Mouse (Mus musculus): ENCODE measurements around the gene Gm36028. TPM values are rescaled to one million over a fixed set of nuclear protein-coding genes. Genes with fewer than 3 reads are reported as not detected.

Gm36028 gene
- polyA plus RNA-seq, 1 experiment: not detected

DNA sequence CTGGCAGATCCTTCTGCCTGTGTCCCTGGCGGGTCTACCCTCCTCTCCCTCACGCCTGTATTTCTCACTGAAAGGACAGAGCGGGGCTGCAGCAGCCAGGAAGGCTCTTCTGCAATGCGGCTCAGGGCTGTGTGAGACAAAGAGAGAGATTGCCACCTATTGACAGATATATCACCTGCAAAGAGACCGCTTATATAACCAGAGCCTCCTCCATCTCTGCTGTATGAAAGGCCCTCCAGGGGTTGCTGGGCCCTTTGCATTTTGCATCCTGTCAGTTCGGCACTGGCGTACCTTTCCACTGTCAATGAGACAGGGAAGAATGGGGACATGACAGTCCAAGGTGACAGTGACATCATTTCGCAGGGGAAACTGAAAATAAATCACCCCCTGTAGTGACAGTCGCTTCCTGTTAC lies 48.5 kb downstream of the Gm36028 start:
- 29% methylated on average over 9 of the region's 9 CpGs for WGBS
- TF ChIP-seq CTCF (IDR thresholded peaks at IDR 0.05; ENCODE audit: control insufficient read depth, insufficient read depth, low read length) (no peak), POLR2A (IDR thresholded peaks at IDR 0.05; ENCODE audit: borderline replicate concordance, control insufficient read depth, low read depth, low read length) (no peak)
- no peak overlapping the region for H3K4me3 ChIP-seq (replicated peaks; ENCODE audit: control insufficient read depth, low read depth, low read length)
- no peak overlapping the region for H3K27ac ChIP-seq (ENCODE audit: control insufficient read depth, insufficient read depth, low read depth, low read length, poor library complexity)
- no peaks in the 10 kb centered on the region; the same call in 1 of the 2 replicates for H3K4me1 ChIP-seq (ENCODE audit: control insufficient read depth, insufficient read depth, low read length)

DNA sequence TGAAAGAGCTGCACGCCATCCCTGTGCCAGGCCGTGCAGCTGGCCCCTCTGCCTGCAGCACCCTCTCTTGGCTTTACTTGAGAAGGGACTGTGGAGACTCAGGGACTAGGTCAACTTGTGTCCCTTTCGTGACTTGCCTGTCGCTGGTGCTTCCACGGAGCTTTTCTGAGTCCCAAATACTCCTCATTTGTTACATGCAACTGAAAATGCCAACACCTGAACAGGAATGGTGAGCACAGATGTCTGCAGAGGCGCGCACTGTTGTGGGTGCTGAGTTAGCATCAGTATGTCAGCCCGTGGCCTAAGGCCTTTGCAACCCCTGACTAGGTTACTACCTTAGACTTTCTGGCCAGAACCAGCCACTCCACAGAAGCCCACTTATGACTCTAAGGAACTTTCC lies 49.1 kb downstream of the Gm36028 start:
- TF ChIP-seq CTCF (IDR thresholded peaks at IDR 0.05; ENCODE audit: control insufficient read depth, insufficient read depth, low read length) (no peak), POLR2A (IDR thresholded peaks at IDR 0.05; ENCODE audit: borderline replicate concordance, control insufficient read depth, low read depth, low read length) (no peak)
- H3K4me3 ChIP-seq (replicated peaks; ENCODE audit: control insufficient read depth, low read depth, low read length): no peak overlapping the region
- WGBS: 79% methylated on average over 8 of the region's 8 CpGs
- H3K4me1 ChIP-seq (ENCODE audit: control insufficient read depth, insufficient read depth, low read length): no peaks in the 10 kb centered on the region; the same call in 1 of the 2 replicates
- H3K27ac ChIP-seq (ENCODE audit: control insufficient read depth, insufficient read depth, low read depth, low read length, poor library complexity): no peak overlapping the region

GRCm38 (mm10) chr16:37809623-37809992 lies 51.3 kb downstream of the Gm36028 start:
- no peaks in the 10 kb centered on the region; the same call in 1 of the 2 replicates for H3K4me1 ChIP-seq (ENCODE audit: control insufficient read depth, insufficient read depth, low read length)
- no peak for TF ChIP-seq CTCF (IDR thresholded peaks at IDR 0.05; ENCODE audit: control insufficient read depth, insufficient read depth, low read length)
- no peak for TF ChIP-seq POLR2A (IDR thresholded peaks at IDR 0.05; ENCODE audit: borderline replicate concordance, control insufficient read depth, low read depth, low read length)
- 80% methylated on average over 6 of the region's 6 CpGs for WGBS
- no peak overlapping the region for H3K27ac ChIP-seq (ENCODE audit: control insufficient read depth, insufficient read depth, low read depth, low read length, poor library complexity)
- H3K4me3 ChIP-seq (replicated peaks; ENCODE audit: control insufficient read depth, low read depth, low read length): no peak overlapping the region

- 79% methylated on average over 10 of the region's 10 CpGs for WGBS
- H3K27ac ChIP-seq (ENCODE audit: control insufficient read depth, insufficient read depth, low read depth, low read length, poor library complexity): no peak overlapping the region
- TF ChIP-seq POLR2A (IDR thresholded peaks at IDR 0.05; ENCODE audit: borderline replicate concordance, control insufficient read depth, low read depth, low read length): no peak
- no peak for TF ChIP-seq CTCF (IDR thresholded peaks at IDR 0.05; ENCODE audit: control insufficient read depth, insufficient read depth, low read length)
- no peak overlapping the region for H3K4me3 ChIP-seq (replicated peaks; ENCODE audit: control insufficient read depth, low read depth, low read length)
- no peaks in the 10 kb centered on the region; the same call in 1 of the 2 replicates for H3K4me1 ChIP-seq (ENCODE audit: control insufficient read depth, insufficient read depth, low read length)
Observed at GRCm38 (mm10) chr16:37808866-37809622, 51.9 kb downstream of the Gm36028 start.

- Histone ChIP-seq H3K4me3 (replicated peaks; ENCODE audit: control insufficient read depth, low read depth, low read length) (no peak overlapping the region), H3K27ac (ENCODE audit: control insufficient read depth, insufficient read depth, low read depth, low read length, poor library complexity) (no peak overlapping the region), H3K4me1 (ENCODE audit: control insufficient read depth, insufficient read depth, low read length) (no peaks in the 10 kb centered on the region; the same call in 1 of the 2 replicates)
- no peak for TF ChIP-seq CTCF (IDR thresholded peaks at IDR 0.05; ENCODE audit: control insufficient read depth, insufficient read depth, low read length)
- no peak for TF ChIP-seq POLR2A (IDR thresholded peaks at IDR 0.05; ENCODE audit: borderline replicate concordance, control insufficient read depth, low read depth, low read length)
- 90% methylated on average over 8 of the region's 8 CpGs for WGBS
Observed at GRCm38 (mm10) chr16:37807269-37807668, 53.7 kb downstream of the Gm36028 start.

DNA sequence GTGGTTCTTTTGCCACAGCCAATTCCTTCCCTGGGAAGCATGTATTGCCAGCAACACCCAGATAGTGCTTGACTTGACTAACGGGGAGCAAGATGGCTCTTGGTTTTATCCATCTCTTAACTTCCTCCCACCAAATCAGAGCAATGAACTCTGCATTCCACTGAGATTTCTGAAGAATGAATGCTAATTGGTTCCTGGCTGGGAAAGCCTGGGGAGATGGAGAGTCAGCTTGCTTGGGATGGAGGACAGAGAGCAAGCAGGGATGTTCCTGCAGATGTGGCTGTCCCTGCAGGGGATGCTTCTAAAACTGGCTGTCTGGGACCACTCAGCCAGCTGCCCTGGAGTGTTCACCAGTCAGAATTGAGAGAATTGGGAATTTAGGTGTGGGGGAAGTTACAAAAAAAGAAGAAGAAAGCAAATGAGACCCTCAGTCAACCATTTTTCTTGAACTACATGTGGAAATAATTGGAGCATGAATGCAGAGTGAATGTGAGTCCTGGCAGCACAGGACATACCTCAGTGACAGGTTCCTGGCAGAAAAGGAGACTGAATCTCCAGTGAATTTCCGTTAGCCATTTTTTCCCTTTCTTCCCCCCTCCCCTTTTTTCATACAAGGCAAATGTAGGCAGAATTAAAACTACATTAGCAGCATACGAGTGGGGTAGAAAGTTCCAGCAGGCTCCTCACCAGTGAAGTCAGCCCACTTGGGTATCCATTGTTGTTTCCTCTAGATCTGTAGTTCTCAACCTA lies 55.0 kb downstream of the Gm36028 start:
- 76% methylated on average over 3 of the region's 3 CpGs for WGBS
- Histone ChIP-seq H3K4me1 (ENCODE audit: control insufficient read depth, insufficient read depth, low read length) (no peaks in the 10 kb centered on the region), H3K4me3 (replicated peaks; ENCODE audit: control insufficient read depth, low read depth, low read length) (no peak overlapping the region), H3K27ac (ENCODE audit: control insufficient read depth, insufficient read depth, low read depth, low read length, poor library complexity) (no peak overlapping the region)
- no peak for TF ChIP-seq POLR2A (IDR thresholded peaks at IDR 0.05; ENCODE audit: borderline replicate concordance, control insufficient read depth, low read depth, low read length)
- no peak for TF ChIP-seq CTCF (IDR thresholded peaks at IDR 0.05; ENCODE audit: control insufficient read depth, insufficient read depth, low read length)

DNA sequence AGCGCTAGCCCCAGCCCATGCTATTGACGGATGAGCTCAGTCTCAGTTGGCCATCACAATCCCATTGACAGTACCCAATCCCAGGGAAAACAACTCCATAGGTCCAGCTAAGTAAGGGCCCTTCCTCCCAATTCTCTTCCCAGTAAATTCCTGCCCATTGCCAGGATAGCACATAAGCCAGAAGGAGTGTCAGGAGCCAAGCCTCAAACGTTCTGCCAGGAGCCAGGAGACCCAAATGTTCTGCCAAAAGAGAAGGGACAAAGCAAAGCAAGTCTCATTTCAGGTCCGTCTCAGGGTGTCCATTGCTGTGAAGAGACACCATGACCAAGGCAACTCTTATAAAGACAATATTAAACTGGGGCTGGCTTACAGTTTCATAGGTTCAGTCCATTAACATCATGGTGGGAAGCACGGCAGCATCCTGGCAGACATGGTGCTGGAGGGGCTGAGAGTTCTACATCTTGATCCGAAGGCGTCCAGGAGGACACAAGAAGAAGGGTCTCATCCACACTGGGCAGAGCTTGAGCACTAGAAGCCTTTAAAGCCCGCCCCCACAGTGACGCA lies 57.5 kb downstream of the Gm36028 start:
- Histone ChIP-seq H3K27ac (ENCODE audit: control insufficient read depth, insufficient read depth, low read depth, low read length, poor library complexity) (no peak overlapping the region), H3K4me3 (replicated peaks; ENCODE audit: control insufficient read depth, low read depth, low read length) (no peak overlapping the region), H3K4me1 (ENCODE audit: control insufficient read depth, insufficient read depth, low read length) (no peaks in the 10 kb centered on the region)
- 85% methylated on average over 9 of the region's 9 CpGs for WGBS
- TF ChIP-seq POLR2A (IDR thresholded peaks at IDR 0.05; ENCODE audit: borderline replicate concordance, control insufficient read depth, low read depth, low read length) (no peak), CTCF (IDR thresholded peaks at IDR 0.05; ENCODE audit: control insufficient read depth, insufficient read depth, low read length) (no peak)

DNA sequence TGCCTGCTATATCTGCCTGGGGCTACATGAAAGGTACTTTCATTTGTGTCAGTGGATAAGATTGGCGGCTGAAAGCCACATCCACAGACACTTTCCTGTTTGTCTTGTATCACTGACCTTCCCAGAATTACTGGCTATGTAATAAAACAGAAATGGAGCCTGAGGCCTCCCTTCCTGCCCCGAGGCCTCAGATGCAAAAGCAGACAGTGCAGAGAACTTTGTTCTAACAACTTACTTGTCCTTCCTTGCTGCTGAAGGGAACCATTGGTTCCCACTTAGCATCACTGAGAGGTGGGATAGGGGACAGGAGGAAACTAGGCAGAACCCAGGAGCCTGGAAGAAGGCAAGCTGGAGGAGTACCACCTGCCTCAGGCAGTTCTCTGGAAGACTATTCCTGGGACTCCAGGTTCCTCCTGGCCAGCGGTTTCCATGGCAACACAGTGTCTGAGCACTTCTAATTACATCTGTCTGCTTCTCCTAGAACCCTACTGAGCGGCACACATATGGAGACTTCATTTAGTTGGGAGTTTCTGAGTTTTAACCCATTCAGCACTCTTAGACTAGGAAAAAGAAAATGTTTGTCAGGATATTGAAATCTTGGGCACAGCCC lies 58.2 kb downstream of the Gm36028 start:
- TF ChIP-seq CTCF (IDR thresholded peaks at IDR 0.05; ENCODE audit: control insufficient read depth, insufficient read depth, low read length): no peak
- no peak for TF ChIP-seq POLR2A (IDR thresholded peaks at IDR 0.05; ENCODE audit: borderline replicate concordance, control insufficient read depth, low read depth, low read length)
- no peaks in the 10 kb centered on the region for H3K4me1 ChIP-seq (ENCODE audit: control insufficient read depth, insufficient read depth, low read length)
- H3K27ac ChIP-seq (ENCODE audit: control insufficient read depth, insufficient read depth, low read depth, low read length, poor library complexity): no peak overlapping the region
- no peak overlapping the region for H3K4me3 ChIP-seq (replicated peaks; ENCODE audit: control insufficient read depth, low read depth, low read length)
- 52% methylated on average over 4 of the region's 4 CpGs for WGBS
